Mouse (Mus musculus) CD4-positive, CD25-positive, alpha-beta regulatory T cell, adult 9 weeks (primary cell): ENCODE measurements around the gene Fxr1. TPM values are rescaled to one million over a fixed set of nuclear protein-coding genes. Genes with fewer than 3 reads are reported as not detected.

Experiments used
- polyA plus RNA-seq: library from polyadenylated mRNA; unstranded; fragments of 100-300 nt; shearing (Covaris generic); gene quantifications from one replicate; pipeline ENCODE4 v1.2.1, GENCODE M21; 2017

Gene Fxr1
- 46.4 TPM for polyA plus RNA-seq

GRCm38 (mm10) chr3:34019540-34020381 is at the start of gene Fxr1:
Gene Fxr1 (plus strand): TSS chr3:34019943.

GRCm38 (mm10) chr3:34080900-34081662 is 61.3 kb downstream of the Fxr1 start, which contains the start of gene Dnajc19:
Gene Dnajc19 (minus strand): TSS chr3:34081321.

Other genes starting within 250 kb of the Fxr1 start
- gene Ttc14, start 220.1 kb upstream of the Fxr1 start, polyA plus RNA-seq, result 18.0 TPM
- 0.22 TPM for gene Ccdc39, start 175.6 kb upstream of the Fxr1 start, polyA plus RNA-seq
- gene Dnajc19, start 61.4 kb downstream of the Fxr1 start, polyA plus RNA-seq, result 139 TPM